Mouse (Mus musculus) testis, adult 2 months (tissue): ENCODE measurements around the gene Cib4. TPM values are rescaled to one million over a fixed set of nuclear protein-coding genes. Genes with fewer than 3 reads are reported as not detected.

Experiments
- H3K27ac ChIP-seq: fragments of 200-500 bp; 2 replicates; pipeline ENCODE4 v1.5.1; 2012; ENCODE audit warnings: low read depth, low read length; ENCODE audit not compliant: control insufficient read depth, insufficient read depth
- H3K27me3 ChIP-seq: fragments of 200-500 bp; 2 replicates; pipeline ENCODE4 v1.6.1; 2012; ENCODE audit warnings: mild to moderate bottlenecking, low read length, moderate library complexity; ENCODE audit not compliant: control insufficient read depth, insufficient read depth
- H3K36me3 ChIP-seq: fragments of 200-500 bp; 2 replicates; pipeline ENCODE4 v1.6.1; 2012; ENCODE audit warnings: mild to moderate bottlenecking, low read length; ENCODE audit not compliant: control insufficient read depth, insufficient read depth
- H3K4me1 ChIP-seq: fragments of 200-500 bp; 2 replicates; pipeline ENCODE4 v1.6.1; 2012; ENCODE audit warnings: low read length; ENCODE audit not compliant: control insufficient read depth, insufficient read depth
- H3K4me3 ChIP-seq: fragments of 200-500 bp; 2 replicates; pipeline ENCODE4 v1.5.1; 2012; ENCODE audit warnings: low read depth, mild to moderate bottlenecking, low read length, moderate library complexity, mixed read lengths; ENCODE audit not compliant: control insufficient read depth
- CTCF ChIP-seq: fragments of 200-500 bp; IDR thresholded peaks from 2 replicates; pipeline ENCODE4 v1.5.1; 2012; ENCODE audit warnings: low read depth, mild to moderate bottlenecking, inconsistent platforms, low read length, moderate library complexity; ENCODE audit not compliant: control insufficient read depth, insufficient read depth, insufficient replicate concordance
- POLR2A ChIP-seq: fragments of 200-500 bp; IDR thresholded peaks from 2 replicates; pipeline ENCODE4 v1.6.1; 2012; ENCODE audit warnings: low read depth, mild to moderate bottlenecking, inconsistent platforms, low read length, moderate library complexity; ENCODE audit not compliant: control insufficient read depth
- polyA plus RNA-seq: library from polyadenylated mRNA; depleted of rRNA; stranded (reverse); fragments of >200 nt; gene quantifications from 2 replicates; pipeline ENCODE4 v1.2.3, GENCODE M21; 2012

The Cib4 gene
- polyA plus RNA-seq, 1 experiment, result 97.7 TPM

DNA sequence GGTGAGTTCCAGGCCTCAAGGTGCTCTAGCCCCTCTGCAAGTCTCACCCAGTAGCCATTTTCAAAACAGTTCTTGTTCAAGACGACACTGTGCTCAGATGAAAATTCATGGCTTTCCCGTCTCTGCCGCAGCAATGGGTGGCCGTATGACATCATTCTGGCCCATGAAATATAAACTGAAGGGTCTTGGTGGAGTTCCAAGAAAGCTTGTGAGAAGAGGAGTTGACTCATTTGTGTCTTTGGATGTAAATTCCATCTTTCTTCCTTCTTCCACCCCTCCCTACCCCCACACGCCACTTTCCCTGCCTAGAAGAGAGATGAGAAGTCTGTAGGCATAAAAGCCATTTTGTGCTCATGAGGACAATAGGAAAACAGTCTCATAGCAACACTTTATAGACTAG, 54.8 kb downstream of the Cib4 start:
- Histone ChIP-seq H3K27ac (no peak overlapping the region), H3K36me3 (no peaks in the 10 kb centered on the region), H3K4me3 (no peak overlapping the region), H3K27me3 (no peaks in the 10 kb centered on the region), H3K4me1 (no peaks in the 10 kb centered on the region)
- TF ChIP-seq CTCF (no peak), POLR2A (no peak)

- Histone ChIP-seq H3K36me3 (no peaks in the 10 kb centered on the region), H3K27me3 (no peaks in the 10 kb centered on the region), H3K4me3 (no peak overlapping the region), H3K27ac (no peak overlapping the region), H3K4me1 (no peaks in the 10 kb centered on the region)
- TF ChIP-seq CTCF, result no peak
- no peak for TF ChIP-seq POLR2A
Observed at GRCm38 (mm10) chr5:30490215-30490614, 55.4 kb downstream of the Cib4 start.

DNA sequence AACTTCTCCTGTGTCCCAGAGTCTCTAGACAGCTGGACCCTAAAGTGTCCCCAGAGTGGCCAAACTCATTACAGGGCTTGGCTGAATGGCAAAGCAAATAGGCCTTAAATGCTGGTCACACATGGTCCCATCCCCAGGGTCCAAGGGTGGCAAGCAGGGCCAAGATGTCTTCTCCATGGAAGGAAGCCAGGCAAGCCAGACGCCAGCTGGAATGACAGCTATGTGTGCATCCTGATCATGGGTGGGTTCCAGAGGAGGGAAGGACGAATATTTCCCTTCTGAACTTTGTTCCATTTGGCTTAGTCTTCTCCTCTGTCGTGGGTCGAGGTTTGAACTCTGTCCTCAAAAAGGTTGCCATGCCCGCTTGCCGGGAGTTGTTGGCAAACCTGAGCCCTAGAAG, 60.5 kb downstream of the Cib4 start:
- no peaks in the 10 kb centered on the region for H3K36me3 ChIP-seq
- no peak overlapping the region for H3K4me3 ChIP-seq
- H3K27ac ChIP-seq, result no peak overlapping the region
- H3K4me1 ChIP-seq, result no peaks in the 10 kb centered on the region
- H3K27me3 ChIP-seq, result no peaks in the 10 kb centered on the region
- no peak for TF ChIP-seq POLR2A
- TF ChIP-seq CTCF, result no peak

DNA sequence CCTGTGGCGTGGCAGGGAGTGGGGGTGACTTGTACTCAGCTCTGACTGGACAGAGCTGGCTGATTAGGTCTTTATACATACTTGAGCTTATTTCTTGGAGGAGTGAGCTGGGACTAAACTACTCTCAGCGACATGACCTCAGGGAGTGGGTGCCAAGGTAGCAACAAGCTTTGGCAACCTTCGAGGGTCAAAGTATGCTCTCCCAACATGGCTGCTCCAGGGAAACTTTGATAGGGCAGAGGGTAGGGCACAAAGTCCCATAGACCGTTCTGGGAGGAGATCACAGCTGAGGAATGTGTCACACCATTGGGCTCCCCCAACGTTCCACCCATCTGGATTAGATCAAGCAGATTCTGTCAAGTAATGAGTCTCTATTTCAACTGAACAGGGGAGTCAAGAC, 61.0 kb downstream of the Cib4 start:
- H3K4me1 ChIP-seq, result no peaks in the 10 kb centered on the region
- no peak overlapping the region for H3K4me3 ChIP-seq
- H3K27me3 ChIP-seq, result no peaks in the 10 kb centered on the region
- TF ChIP-seq CTCF (no peak), POLR2A (no peak)
- no peak overlapping the region for H3K27ac ChIP-seq
- no peaks in the 10 kb centered on the region for H3K36me3 ChIP-seq

DNA sequence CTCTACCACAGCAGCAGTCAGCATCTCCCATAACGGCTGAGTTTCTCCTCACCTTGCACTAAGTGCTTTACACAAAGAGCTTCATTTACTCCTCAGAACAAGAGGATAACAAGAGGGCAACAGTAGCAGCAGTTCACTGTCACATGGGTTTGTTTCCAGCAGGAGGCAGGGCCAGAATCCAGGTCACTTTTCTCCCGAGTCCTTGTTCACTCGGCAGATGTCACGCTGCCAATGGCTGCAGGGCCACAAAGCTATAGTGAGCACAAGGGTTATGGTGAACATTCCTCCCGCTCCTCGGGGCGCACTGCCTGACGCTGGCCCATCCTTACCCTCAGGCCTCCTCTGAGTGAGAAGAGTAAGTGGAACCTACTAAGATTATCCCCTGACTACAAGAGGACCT, 62.1 kb downstream of the Cib4 start:
- TF ChIP-seq POLR2A (no peak), CTCF (no peak)
- H3K27ac ChIP-seq, result no peak overlapping the region
- H3K4me3 ChIP-seq, result no peak overlapping the region
- H3K36me3 ChIP-seq, result no peaks in the 10 kb centered on the region
- no peaks in the 10 kb centered on the region for H3K4me1 ChIP-seq
- no peaks in the 10 kb centered on the region for H3K27me3 ChIP-seq

DNA sequence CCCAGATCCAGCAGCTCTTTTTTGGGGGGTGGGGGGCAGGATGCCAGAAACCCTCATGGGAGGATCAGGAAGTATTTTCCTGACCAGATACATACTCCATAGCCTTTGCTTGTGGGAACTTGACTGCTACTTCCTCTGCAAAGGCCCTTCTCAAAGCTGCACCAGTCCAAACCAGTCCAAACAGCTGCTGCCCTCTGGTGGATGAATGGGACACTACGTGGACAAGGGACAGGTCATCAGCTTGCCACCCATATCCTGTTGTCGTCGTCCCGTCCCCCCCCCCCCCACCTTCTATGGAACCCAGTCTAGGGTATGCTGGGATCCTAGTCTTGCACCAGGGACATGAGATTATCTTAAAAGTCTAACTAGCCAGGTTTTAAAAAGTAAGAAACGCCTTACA, 63.3 kb downstream of the Cib4 start:
- H3K4me3 ChIP-seq, result no peak overlapping the region
- TF ChIP-seq CTCF (peak; percentile 75; the same call in 1 of the 2 replicates), POLR2A (no peak)
- no peaks in the 10 kb centered on the region for H3K36me3 ChIP-seq
- H3K27ac ChIP-seq, result no peak overlapping the region
- no peaks in the 10 kb centered on the region for H3K4me1 ChIP-seq
- H3K27me3 ChIP-seq, result no peaks in the 10 kb centered on the region

- TF ChIP-seq POLR2A, result no peak
- TF ChIP-seq CTCF, result peak; percentile 83; the same call in 1 of the 2 replicates
- no peaks in the 10 kb centered on the region for H3K27me3 ChIP-seq
- H3K27ac ChIP-seq, result no peak overlapping the region
- no peaks in the 10 kb centered on the region for H3K36me3 ChIP-seq
- no peaks in the 10 kb centered on the region for H3K4me1 ChIP-seq
- no peak overlapping the region for H3K4me3 ChIP-seq
Observed at GRCm38 (mm10) chr5:30476534-30476933, 69.1 kb downstream of the Cib4 start.

GRCm38 (mm10) chr5:30472148-30472547, 73.5 kb downstream of the Cib4 start:
- peaks cover 3% of the 10 kb centered on the region for H3K4me1 ChIP-seq
- TF ChIP-seq POLR2A (no peak), CTCF (no peak)
- H3K36me3 ChIP-seq, result no peaks in the 10 kb centered on the region
- H3K27me3 ChIP-seq, result no peaks in the 10 kb centered on the region
- H3K4me3 ChIP-seq, result no peak overlapping the region
- H3K27ac ChIP-seq, result no peak overlapping the region
